20 mouse cellular contexts compared by ENCODE assay signal in genomic region chr2:69311337-69311736, GRCm38 (mm10). TPM values are rescaled to one million over a fixed set of nuclear protein-coding genes. Genes with fewer than 3 reads are reported as not detected.
"Had no signal": no experiment of that assay in that cellular context is flagged by ENCODE, and none has a peak within 500 bp of the region (broad histone marks: within the 10 kb centered on the region; RNA-seq: fewer than 3 reads in every experiment).

No protein-coding gene starts in this region.

- H3K36me3 ChIP-seq: neural tube, embryonic 13.5 days; neural tube, embryonic 15.5 days; stomach, embryonic 15.5 days had no signal

- H3K27ac ChIP-seq: neural tube, embryonic 13.5 days; neural tube, embryonic 15.5 days; stomach, embryonic 15.5 days; stomach, postnatal 0 days had no signal

- H3K27me3 ChIP-seq: neural tube, embryonic 13.5 days; neural tube, embryonic 15.5 days; stomach, embryonic 15.5 days had no signal

- H3K9ac ChIP-seq: neural tube, embryonic 13.5 days; neural tube, embryonic 15.5 days; stomach, embryonic 15.5 days had no signal

- H3K4me2 ChIP-seq: neural tube, embryonic 13.5 days; neural tube, embryonic 15.5 days; stomach, embryonic 15.5 days had no signal

- H3K9me3 ChIP-seq: neural tube, embryonic 13.5 days; neural tube, embryonic 15.5 days; stomach, embryonic 15.5 days had no signal

- H3K4me3 ChIP-seq: neural tube, embryonic 13.5 days; neural tube, embryonic 15.5 days; stomach, embryonic 15.5 days had no signal

- H3K4me1 ChIP-seq: neural tube, embryonic 13.5 days; neural tube, embryonic 15.5 days; stomach, embryonic 15.5 days had no signal

- DNase-seq: retina, postnatal 1 day; right cerebral cortex, adult 18-20 months; right cerebral cortex, postnatal 14 days; right cerebral cortex, postnatal 25 days; right cerebral cortex, postnatal 4 days; spleen, adult 18-20 months; thymus, adult 18-20 months; thymus, adult 2 months; thymus, postnatal 14 days; thymus, postnatal 25 days; thymus, postnatal 36 days; thymus, postnatal 4 days had no signal

RNA-seq across cellular contexts. Expression of gene Abcb11, which starts 31.1 kb away (rescaled TPM):
- polyA plus RNA-seq: neural tube, embryonic 13.5 days; neural tube, embryonic 14.5 days; small intestine, adult 2 months; spleen, adult 2 months; stomach, embryonic 14.5 days had no signal
